Mouse (Mus musculus): ENCODE measurements around the gene Calm5. TPM values are rescaled to one million over a fixed set of nuclear protein-coding genes. Genes with fewer than 3 reads are reported as not detected.

Calm5 gene
- polyA plus RNA-seq (2014; fragmentation: Illumina TruSeq; extraction: RNeasy Lipid Tissue Mini Kit (QIAGEN cat#74804); ENCODE audit: low read depth, low replicate concordance), result not detected

GRCm38 (mm10) chr13:3853648-3854333 lies at the start of gene Calm5:
TSS of gene Calm5 (plus strand) at chr13:3854173.

GRCm38 (mm10) chr13:3804186-3804585 lies 49.8 kb upstream of the Calm5 start, which contains the start of gene Calml3:
TSS of gene Calml3 (minus strand) at chr13:3804316.

GRCm38 (mm10) chr13:3837312-3837807 lies 16.6 kb upstream of the Calm5 start, which contains the start of gene Calm4:
TSS of gene Calm4 (plus strand) at chr13:3837757.

Other genes starting within 250 kb of the Calm5 start
- gene Fam208b, start 243.1 kb upstream of the Calm5 start, polyA plus RNA-seq (2014; fragmentation: Illumina TruSeq; extraction: RNeasy Lipid Tissue Mini Kit (QIAGEN cat#74804); ENCODE audit: low read depth, low replicate concordance), result 41.9 TPM
- 46.9 TPM for gene Asb13, start 220.1 kb upstream of the Calm5 start, polyA plus RNA-seq (2014; fragmentation: Illumina TruSeq; extraction: RNeasy Lipid Tissue Mini Kit (QIAGEN cat#74804); ENCODE audit: low read depth, low replicate concordance)
- 1.3 TPM for gene Calml3, start 49.9 kb upstream of the Calm5 start, polyA plus RNA-seq (2014; fragmentation: Illumina TruSeq; extraction: RNeasy Lipid Tissue Mini Kit (QIAGEN cat#74804); ENCODE audit: low read depth, low replicate concordance)
- not detected for gene Calm4, start 16.4 kb upstream of the Calm5 start, polyA plus RNA-seq (2014; fragmentation: Illumina TruSeq; extraction: RNeasy Lipid Tissue Mini Kit (QIAGEN cat#74804); ENCODE audit: low read depth, low replicate concordance)
- 199 TPM for gene Net1, start 64.0 kb downstream of the Calm5 start, polyA plus RNA-seq (2014; fragmentation: Illumina TruSeq; extraction: RNeasy Lipid Tissue Mini Kit (QIAGEN cat#74804); ENCODE audit: low read depth, low replicate concordance)
- not detected for gene Tubal3, start 64.1 kb downstream of the Calm5 start, polyA plus RNA-seq (2014; fragmentation: Illumina TruSeq; extraction: RNeasy Lipid Tissue Mini Kit (QIAGEN cat#74804); ENCODE audit: low read depth, low replicate concordance)
- gene Ucn3, start 91.2 kb downstream of the Calm5 start, polyA plus RNA-seq (2014; fragmentation: Illumina TruSeq; extraction: RNeasy Lipid Tissue Mini Kit (QIAGEN cat#74804); ENCODE audit: low read depth, low replicate concordance), result not detected
- 272 TPM for gene Akr1c14, start 194.8 kb downstream of the Calm5 start, polyA plus RNA-seq (2014; fragmentation: Illumina TruSeq; extraction: RNeasy Lipid Tissue Mini Kit (QIAGEN cat#74804); ENCODE audit: low read depth, low replicate concordance)

Measured in kidney, adult 10 weeks (tissue).